Mouse (Mus musculus): ENCODE measurements at regions not wholly inside any gene's neighbourhood (a gene's known extent, or its start where the extent isn't known, plus 50 kb on each side); places are given as distances from the start of the nearest gene placed in this dataset.
A peak's percentile ranks its signal among the peaks of the same experiment; 100 is the strongest.

GRCm38 (mm10) chr1:29057339-29057738 lies 277.3 kb upstream of the Gm597 start:
- no peak for DNase-seq (ENCODE audit: inconsistent ontology term)

- peak; percentile 40 for DNase-seq (ENCODE audit: inconsistent ontology term)
These were observed 233.7 kb upstream of the Gm597 start for GRCm38 (mm10) chr1:29013791-29014190.

DNA sequence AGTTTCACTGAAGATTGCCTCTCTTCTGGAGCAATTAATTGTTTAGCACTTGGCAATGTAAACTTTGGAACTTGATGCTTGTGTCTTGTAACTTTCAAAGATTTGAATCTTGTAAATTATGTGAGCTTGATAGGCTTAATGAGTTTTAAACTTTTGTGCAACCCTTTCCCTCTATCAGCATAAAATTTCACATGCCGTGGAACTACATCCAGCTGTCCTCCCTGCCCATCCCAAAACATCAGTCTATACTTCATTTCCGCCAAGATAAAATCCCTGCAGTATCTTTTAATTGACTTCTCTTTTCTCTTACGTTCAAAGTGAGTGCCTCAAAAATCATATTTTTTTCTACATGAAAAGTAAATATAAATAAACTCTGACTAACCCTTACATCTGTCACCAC lies 221.1 kb upstream of the Gm597 start:
- DNase-seq (ENCODE audit: inconsistent ontology term) = no peak

DNA sequence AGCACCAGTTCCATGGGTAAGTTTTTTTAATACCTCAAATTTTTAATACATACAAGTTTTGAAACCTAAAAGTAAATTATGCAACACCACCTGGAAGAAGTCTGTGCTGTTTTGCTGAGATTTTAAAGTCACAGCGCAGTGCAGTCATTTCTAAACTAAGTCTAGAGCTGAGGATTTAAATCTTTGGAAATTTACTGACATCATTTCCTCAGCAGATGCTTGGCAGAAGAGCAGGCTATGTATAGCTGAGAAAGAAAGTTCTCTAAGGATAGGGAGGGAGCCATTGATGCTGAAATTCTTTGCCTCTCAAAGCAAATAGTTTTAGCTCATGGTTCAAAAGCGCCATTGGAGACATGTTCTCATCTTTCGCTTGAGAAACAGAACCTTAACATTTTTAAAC lies 190.9 kb upstream of the Gm597 start:
- DNase-seq (ENCODE audit: inconsistent ontology term) = no peak

Measured in Muller cell, postnatal 12 days (primary cell).